Mouse (Mus musculus) heart, postnatal 0 days (tissue): Measurements from ENCODE around the gene Agap1. TPM values are rescaled to one million over a fixed set of nuclear protein-coding genes. Genes with fewer than 3 reads are reported as not detected.

Source experiments
- ATAC-seq: fragments of 200-750 bp; cut with Nextera tagmentation; 2 replicates; pipeline ENCODE4 v1.8.0; 2017; ENCODE audit warnings: low read depth, moderate number of reproducible peaks, moderate library complexity; ENCODE audit not compliant: insufficient read depth
- DNase-seq: peaks from one replicate; pipeline ENCODE4 v3.0.0-alpha.2; 2016; ENCODE audit warnings: low spot score
- H3K27ac ChIP-seq: fragments of 300-500 bp; sonication (generic); 2 replicates; pipeline ENCODE4 v1.5.1; 2014; ENCODE audit warnings: low read depth, mild to moderate bottlenecking
- H3K27me3 ChIP-seq: fragments of 300-500 bp; sonication (generic); 2 replicates; pipeline ENCODE4 v1.6.1; 2014; ENCODE audit warnings: low read length, mixed read lengths; ENCODE audit not compliant: control insufficient read depth, insufficient read depth
- H3K36me3 ChIP-seq: fragments of 300-500 bp; sonication (generic); replicated peaks from 2 replicates; pipeline ENCODE4 v1.6.1; 2014; ENCODE audit warnings: low read length, mixed read lengths; ENCODE audit not compliant: control insufficient read depth, insufficient read depth
- H3K4me1 ChIP-seq: fragments of 300-500 bp; sonication (generic); 2 replicates; pipeline ENCODE4 v1.6.1; 2014; ENCODE audit warnings: antibody characterized with exemption; ENCODE audit not compliant: control insufficient read depth, insufficient read depth
- H3K4me2 ChIP-seq: fragments of 300-500 bp; sonication (generic); 2 replicates; pipeline ENCODE4 v1.6.1; 2014; ENCODE audit warnings: low read depth, mild to moderate bottlenecking, low read length, moderate library complexity
- H3K4me3 ChIP-seq: fragments of 300-500 bp; sonication (generic); 2 replicates; pipeline ENCODE4 v1.5.1; 2014; ENCODE audit warnings: low read depth, low read length
- H3K9ac ChIP-seq: fragments of 300-500 bp; sonication (generic); replicated peaks from 2 replicates; pipeline ENCODE4 v1.6.1; 2014; ENCODE audit warnings: low read depth, low read length, mixed read lengths
- H3K9me3 ChIP-seq: fragments of 300-500 bp; sonication (generic); replicated peaks from 2 replicates; pipeline ENCODE4 v1.6.1; 2016; ENCODE audit warnings: low read length; ENCODE audit not compliant: control insufficient read depth
- CTCF ChIP-seq: IDR thresholded peaks from 2 replicates; pipeline ENCODE4 v1.5.1; 2016; ENCODE audit warnings: antibody characterized with exemption, control low read depth, low read depth
- EP300 ChIP-seq: IDR thresholded peaks from 2 replicates; pipeline ENCODE4 v1.6.1; 2016; ENCODE audit warnings: antibody characterized with exemption, low read depth
- WGBS: fragments of 180-500 bp; shearing (Covaris S2); extraction: QIAGEN DNeasy Blood & Tissue Kit; methylation state at CpG from one replicate; pipeline ENCODE4 v1.1.7; 2014; 5-methylcytosine and 5-hydroxymethylcytosine counted together
- polyA plus RNA-seq: library from polyadenylated mRNA; unstranded; fragments of >200 nt; fragmentation: Nextera tagmentation; extraction: Ambion mirVana; gene quantifications from 2 replicates; pipeline ENCODE4 v1.2.1, GENCODE M21; 2015
- total RNA-seq: library from RNA; depleted of rRNA; stranded (reverse); fragments of >200 nt; gene quantifications from 2 replicates; pipeline ENCODE4 v1.2.3, GENCODE M21; 2014; ENCODE audit warnings: low replicate concordance

The Agap1 gene
- total and polyA plus RNA-seq, 2 experiments from 2014 or later: 6.1 to 21.0 TPM

GRCm38 (mm10) chr1:89478571-89479460, 24.2 kb downstream of the Agap1 start:
- Histone ChIP-seq H3K9ac (no peak overlapping the region), H3K4me1 (peaks cover 22% of the 10 kb centered on the region; the same call in 1 of the 2 replicates), H3K4me2 (no peak overlapping the region), H3K36me3 (no peaks in the 10 kb centered on the region), H3K9me3 (no peaks in the 10 kb centered on the region), H3K4me3 (no peak overlapping the region), H3K27ac (no peak overlapping the region), H3K27me3 (no peaks in the 10 kb centered on the region)
- 53% methylated on average over 4 of the region's 4 CpGs for WGBS
- DNase-seq (no peak), ATAC-seq (0 out of 2 replicates have a peak, but pooled peaks have one; percentile 28)
- TF ChIP-seq EP300 (no peak), CTCF (no peak)

DNA sequence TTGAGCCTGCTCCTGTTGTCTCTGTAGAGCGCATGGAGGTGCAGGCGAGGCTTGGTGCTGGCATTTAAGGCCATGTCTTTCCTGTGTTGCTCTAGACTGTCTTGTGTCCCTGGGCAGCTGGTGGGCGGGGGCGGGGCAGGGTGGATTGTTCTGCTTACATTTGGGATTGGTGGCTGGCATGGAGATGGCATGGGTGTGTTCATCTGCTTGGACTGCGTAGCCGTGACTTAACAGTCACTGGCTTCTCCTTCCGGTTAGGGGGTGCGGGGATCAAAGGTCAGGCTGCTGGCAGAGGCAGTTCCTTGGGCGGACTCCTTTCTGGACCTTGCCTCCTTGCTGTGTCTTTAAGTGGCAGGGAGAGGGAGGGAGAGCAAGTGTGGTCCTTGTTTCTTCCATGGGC, 26.5 kb downstream of the Agap1 start:
- no peak overlapping the region for H3K4me3 ChIP-seq
- no peaks in the 10 kb centered on the region for H3K27me3 ChIP-seq
- H3K9ac ChIP-seq: no peak overlapping the region
- no peak for ATAC-seq
- WGBS: 89% methylated on average over 9 of the region's 9 CpGs
- H3K9me3 ChIP-seq: no peaks in the 10 kb centered on the region
- TF ChIP-seq CTCF: no peak
- no peak for TF ChIP-seq EP300
- DNase-seq: no peak
- no peak overlapping the region for H3K4me2 ChIP-seq
- peaks cover 22% of the 10 kb centered on the region; the same call in 1 of the 2 replicates for H3K4me1 ChIP-seq
- no peak overlapping the region for H3K27ac ChIP-seq
- no peaks in the 10 kb centered on the region for H3K36me3 ChIP-seq

GRCm38 (mm10) chr1:89482812-89483211, 28.2 kb downstream of the Agap1 start:
- DNase-seq (no peak), ATAC-seq (no peak)
- H3K36me3 ChIP-seq: no peaks in the 10 kb centered on the region
- no peak overlapping the region for H3K9ac ChIP-seq
- WGBS: 55% methylated on average over 5 of the region's 5 CpGs
- no peaks in the 10 kb centered on the region for H3K27me3 ChIP-seq
- no peaks in the 10 kb centered on the region for H3K9me3 ChIP-seq
- no peak overlapping the region for H3K27ac ChIP-seq
- no peak overlapping the region for H3K4me3 ChIP-seq
- H3K4me1 ChIP-seq: peaks cover 22% of the 10 kb centered on the region; the same call in 1 of the 2 replicates
- TF ChIP-seq EP300 (no peak), CTCF (no peak)
- H3K4me2 ChIP-seq: no peak overlapping the region

DNA sequence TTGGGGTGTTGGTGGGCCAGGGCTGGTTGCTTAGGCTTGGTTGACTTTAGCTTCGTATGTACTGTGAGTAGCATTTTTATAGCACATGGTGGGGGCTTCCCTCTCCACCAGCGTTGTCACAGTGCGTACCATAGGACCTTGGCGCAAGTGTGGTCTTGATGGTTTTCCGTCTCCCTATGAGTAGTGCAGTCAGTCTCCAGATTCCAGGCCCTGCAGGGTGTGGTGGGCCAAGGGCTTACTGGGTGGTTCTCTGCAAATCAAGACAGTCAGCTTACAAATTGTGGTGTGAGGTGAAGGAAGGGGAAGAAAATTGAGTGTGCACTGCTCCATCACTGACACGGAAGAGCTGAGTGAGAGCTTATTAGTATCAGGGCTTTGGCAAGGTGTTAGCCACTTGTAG, 32.3 kb downstream of the Agap1 start:
- DNase-seq (no peak), ATAC-seq (no peak)
- H3K27ac ChIP-seq: no peak overlapping the region
- no peak overlapping the region for H3K4me3 ChIP-seq
- peaks cover 18% of the 10 kb centered on the region for H3K4me1 ChIP-seq
- no peak for TF ChIP-seq EP300
- TF ChIP-seq CTCF: no peak
- H3K36me3 ChIP-seq: no peaks in the 10 kb centered on the region
- 93% methylated on average over 6 of the region's 6 CpGs for WGBS
- H3K27me3 ChIP-seq: no peaks in the 10 kb centered on the region
- H3K4me2 ChIP-seq: no peak overlapping the region
- no peaks in the 10 kb centered on the region for H3K9me3 ChIP-seq
- H3K9ac ChIP-seq: no peak overlapping the region

- Histone ChIP-seq H3K9me3 (no peaks in the 10 kb centered on the region), H3K4me3 (no peak overlapping the region), H3K36me3 (no peaks in the 10 kb centered on the region), H3K4me1 (peaks cover 10% of the 10 kb centered on the region), H3K27me3 (no peaks in the 10 kb centered on the region), H3K9ac (no peak overlapping the region), H3K27ac (no peak overlapping the region), H3K4me2 (no peak overlapping the region)
- DNase-seq (no peak), ATAC-seq (no peak)
- WGBS: 53% methylated on average over 17 of the region's 17 CpGs
- TF ChIP-seq CTCF (no peak), EP300 (no peak)
These were observed 34.7 kb downstream of the Agap1 start for GRCm38 (mm10) chr1:89489111-89489971.
